Mouse (Mus musculus) midbrain, embryonic 16.5 days (tissue): ENCODE results near the gene Dbn1. TPM values are rescaled to one million over a fixed set of nuclear protein-coding genes. Genes with fewer than 3 reads are reported as not detected.
A peak's percentile ranks its signal among the peaks of the same experiment; 100 is the strongest.

Experiments used
- ATAC-seq: fragments of 200-750 bp; cut with Nextera tagmentation; 2 replicates; pipeline ENCODE4 v1.8.0; 2017; ENCODE audit warnings: moderate TSS enrichment
- H3K27ac ChIP-seq: fragments of 300-500 bp; sonication (generic); 2 replicates; pipeline ENCODE4 v1.5.1; 2014; ENCODE audit warnings: mild to moderate bottlenecking, low read length, mixed read lengths
- H3K27me3 ChIP-seq: fragments of 300-500 bp; sonication (generic); 2 replicates; pipeline ENCODE4 v1.6.1; 2014; ENCODE audit warnings: low read depth, low read length, mixed read lengths; ENCODE audit not compliant: control insufficient read depth, insufficient read depth
- H3K36me3 ChIP-seq: fragments of 300-500 bp; sonication (generic); 2 replicates; pipeline ENCODE4 v1.6.1; 2014; ENCODE audit warnings: mild to moderate bottlenecking, low read length, moderate library complexity, mixed read lengths; ENCODE audit not compliant: control insufficient read depth, insufficient read depth
- H3K4me1 ChIP-seq: fragments of 300-500 bp; sonication (generic); 2 replicates; pipeline ENCODE4 v1.6.1; 2014; ENCODE audit warnings: mild to moderate bottlenecking, low read length, mixed read lengths; ENCODE audit not compliant: control insufficient read depth, insufficient read depth
- H3K4me2 ChIP-seq: fragments of 300-500 bp; sonication (generic); 2 replicates; pipeline ENCODE4 v1.6.1; 2014; ENCODE audit warnings: mild to moderate bottlenecking, low read length, mixed read lengths
- H3K4me3 ChIP-seq: fragments of 300-500 bp; sonication (generic); 2 replicates; pipeline ENCODE4 v1.5.1; 2014; ENCODE audit warnings: low read depth, mild to moderate bottlenecking, low read length, moderate library complexity, mixed read lengths
- H3K9ac ChIP-seq: fragments of 300-500 bp; sonication (generic); 2 replicates; pipeline ENCODE4 v1.6.1; 2014; ENCODE audit warnings: low read depth, low read length, mixed read lengths
- H3K9me3 ChIP-seq: fragments of 300-500 bp; sonication (generic); replicated peaks from 2 replicates; pipeline ENCODE4 v1.6.1; 2014; ENCODE audit warnings: mild to moderate bottlenecking, low read length, mixed read lengths; ENCODE audit not compliant: control insufficient read depth, poor library complexity, severe bottlenecking
- WGBS: fragments of 180-500 bp; shearing (Covaris S2); extraction: QIAGEN DNeasy Blood & Tissue Kit; methylation state at CpG from one replicate; pipeline ENCODE4 v1.1.7; 2014; 5-methylcytosine and 5-hydroxymethylcytosine counted together
- polyA plus RNA-seq: library from polyadenylated mRNA; unstranded; fragments of >200 nt; fragmentation: Nextera tagmentation; extraction: Ambion mirVana; gene quantifications from 2 replicates; pipeline ENCODE4 v1.2.1, GENCODE M21; 2015

The Dbn1 gene
- polyA plus RNA-seq, 1 experiment from 2014 or later = 617 TPM

- Histone ChIP-seq H3K36me3 (peaks cover 16% of the 10 kb centered on the region), H3K9ac (peak overlapping the region; percentile 90), H3K4me2 (peak overlapping the region; percentile 90), H3K27ac (peak overlapping the region; percentile 84), H3K9me3 (no peaks in the 10 kb centered on the region), H3K27me3 (no peaks in the 10 kb centered on the region), H3K4me3 (peak overlapping the region; percentile 86), H3K4me1 (peaks cover 27% of the 10 kb centered on the region)
- peak; percentile 68 for ATAC-seq
- under 1% methylated on average over 22 of the region's 25 CpGs for WGBS
Measured at GRCm38 (mm10) chr13:55512379-55513031, 24.6 kb upstream of the Dbn1 start.

- Histone ChIP-seq H3K4me3 (0 out of 2 replicates have a peak overlapping the region, but pooled peaks have one; percentile 2), H3K4me1 (peaks cover 27% of the 10 kb centered on the region), H3K9me3 (no peaks in the 10 kb centered on the region), H3K9ac (peak overlapping the region; percentile 42; the same call in 1 of the 2 replicates), H3K4me2 (peak overlapping the region; percentile 90), H3K36me3 (peaks cover 26% of the 10 kb centered on the region), H3K27me3 (no peaks in the 10 kb centered on the region), H3K27ac (peak overlapping the region; percentile 61)
- no peak for ATAC-seq
- 37% methylated on average over 5 of the region's 5 CpGs for WGBS
Measured at GRCm38 (mm10) chr13:55511492-55511861, 23.6 kb upstream of the Dbn1 start.

GRCm38 (mm10) chr13:55510668-55511491 lies 23.0 kb upstream of the Dbn1 start:
- Histone ChIP-seq H3K4me3 (no peak overlapping the region), H3K4me2 (peak overlapping the region; percentile 90), H3K36me3 (peaks cover 28% of the 10 kb centered on the region), H3K9ac (peak overlapping the region; percentile 42; the same call in 1 of the 2 replicates), H3K4me1 (peaks cover 27% of the 10 kb centered on the region), H3K27me3 (no peaks in the 10 kb centered on the region), H3K27ac (peak overlapping the region; percentile 61), H3K9me3 (no peaks in the 10 kb centered on the region)
- ATAC-seq = 0 out of 2 replicates have a peak, but pooled peaks have one; percentile 29
- 11% methylated on average over 6 of the region's 6 CpGs for WGBS

GRCm38 (mm10) chr13:55510332-55510667 lies 22.4 kb upstream of the Dbn1 start:
- Histone ChIP-seq H3K36me3 (peaks cover 30% of the 10 kb centered on the region), H3K9me3 (no peaks in the 10 kb centered on the region), H3K4me1 (peaks cover 27% of the 10 kb centered on the region), H3K4me2 (no peak overlapping the region), H3K9ac (peak overlapping the region; percentile 3; the same call in 1 of the 2 replicates), H3K4me3 (no peak overlapping the region), H3K27me3 (no peaks in the 10 kb centered on the region), H3K27ac (peak overlapping the region; percentile 42)
- 34% methylated on average over 3 of the region's 3 CpGs for WGBS
- no peak for ATAC-seq

GRCm38 (mm10) chr13:55508531-55508930 lies 20.6 kb upstream of the Dbn1 start:
- H3K9me3 ChIP-seq = no peaks in the 10 kb centered on the region
- ATAC-seq = no peak
- peaks cover 33% of the 10 kb centered on the region for H3K36me3 ChIP-seq
- no peaks in the 10 kb centered on the region for H3K27me3 ChIP-seq
- H3K4me1 ChIP-seq = peaks cover 23% of the 10 kb centered on the region
- H3K9ac ChIP-seq = no peak overlapping the region
- H3K4me3 ChIP-seq = no peak overlapping the region
- no peak overlapping the region for H3K4me2 ChIP-seq
- 96% methylated on average over 10 of the region's 10 CpGs for WGBS
- no peak overlapping the region for H3K27ac ChIP-seq

- H3K4me3 ChIP-seq = no peak overlapping the region
- H3K4me2 ChIP-seq = no peak overlapping the region
- peaks cover 23% of the 10 kb centered on the region for H3K4me1 ChIP-seq
- no peak overlapping the region for H3K27ac ChIP-seq
- H3K9me3 ChIP-seq = no peaks in the 10 kb centered on the region
- H3K9ac ChIP-seq = no peak overlapping the region
- H3K36me3 ChIP-seq = peaks cover 38% of the 10 kb centered on the region
- no peaks in the 10 kb centered on the region for H3K27me3 ChIP-seq
- ATAC-seq = no peak
- WGBS = 59% methylated on average over 11 of the region's 11 CpGs
Measured at GRCm38 (mm10) chr13:55507877-55508276, 20.0 kb upstream of the Dbn1 start.

- no peak overlapping the region for H3K4me3 ChIP-seq
- H3K4me1 ChIP-seq = peaks cover 16% of the 10 kb centered on the region
- no peak overlapping the region for H3K27ac ChIP-seq
- no peaks in the 10 kb centered on the region for H3K9me3 ChIP-seq
- ATAC-seq = no peak
- H3K4me2 ChIP-seq = no peak overlapping the region
- peaks cover 43% of the 10 kb centered on the region for H3K36me3 ChIP-seq
- no peaks in the 10 kb centered on the region for H3K27me3 ChIP-seq
- WGBS = 95% methylated on average over 10 of the region's 10 CpGs
- no peak overlapping the region for H3K9ac ChIP-seq
Measured at GRCm38 (mm10) chr13:55506697-55507096, 18.8 kb upstream of the Dbn1 start.

GRCm38 (mm10) chr13:55505810-55506209 lies 17.9 kb upstream of the Dbn1 start:
- H3K9ac ChIP-seq = no peak overlapping the region
- no peaks in the 10 kb centered on the region for H3K9me3 ChIP-seq
- peaks cover 43% of the 10 kb centered on the region for H3K36me3 ChIP-seq
- H3K4me2 ChIP-seq = no peak overlapping the region
- no peak overlapping the region for H3K4me3 ChIP-seq
- H3K27me3 ChIP-seq = no peaks in the 10 kb centered on the region
- WGBS = 96% methylated on average over 9 of the region's 9 CpGs
- no peak for ATAC-seq
- H3K27ac ChIP-seq = no peak overlapping the region
- peaks cover 7% of the 10 kb centered on the region for H3K4me1 ChIP-seq

- no peaks in the 10 kb centered on the region for H3K9me3 ChIP-seq
- no peaks in the 10 kb centered on the region for H3K27me3 ChIP-seq
- WGBS = 84% methylated on average over 5 of the region's 5 CpGs
- no peak overlapping the region for H3K4me3 ChIP-seq
- no peak overlapping the region for H3K4me2 ChIP-seq
- no peak overlapping the region for H3K27ac ChIP-seq
- H3K36me3 ChIP-seq = peaks cover 41% of the 10 kb centered on the region
- ATAC-seq = no peak
- no peaks in the 10 kb centered on the region for H3K4me1 ChIP-seq
- H3K9ac ChIP-seq = no peak overlapping the region
Measured at GRCm38 (mm10) chr13:55504390-55504789, 16.5 kb upstream of the Dbn1 start.
